Mouse (Mus musculus) embryonic fibroblast, embryonic 13.5 days (primary cell): ENCODE results near the gene Klhl9.

Experiments
- CTCF ChIP-seq: IDR thresholded peaks from 2 replicates; pipeline ENCODE4 v1.5.1; 2011; ENCODE audit warnings: mild to moderate bottlenecking, control low read depth, low read length, moderate library complexity, borderline replicate concordance; ENCODE audit not compliant: insufficient read depth
- POLR2A ChIP-seq: IDR thresholded peaks from 2 replicates; pipeline ENCODE4 v1.6.1; 2011; ENCODE audit warnings: low read depth, mild to moderate bottlenecking, control low read depth, low read length, moderate library complexity

- TF ChIP-seq CTCF, result no peak
- TF ChIP-seq POLR2A, result no peak
Observed at GRCm38 (mm10) chr4:88742771-88743371, 20.6 kb upstream of the Klhl9 start.
